Mouse (Mus musculus): ENCODE measurements at regions not wholly inside any gene's neighbourhood (a gene's known extent, or its start where the extent isn't known, plus 50 kb on each side); places are given as distances from the start of the nearest gene placed in this dataset.
A peak's percentile ranks its signal among the peaks of the same experiment; 100 is the strongest.

GRCm38 (mm10) chrX:99339081-99339876 lies 131.8 kb downstream of the Pja1 start:
- Histone ChIP-seq H3K27me3 (ENCODE audit: control insufficient read depth, insufficient read depth, low read length) (no peaks in the 10 kb centered on the region), H3K9ac (ENCODE audit: low read depth, low read length) (no peak overlapping the region)
- intact Hi-C loops (cut with DNase I) = no loop called here

GRCm38 (mm10) chrX:99336616-99337553 lies 134.2 kb downstream of the Pja1 start:
- 79% methylated on average over 7 of the region's 8 CpGs for WGBS
- H3K4me1 ChIP-seq (ENCODE audit: control insufficient read depth, insufficient read depth, low read length) = no peaks in the 10 kb centered on the region
- H3K79me2 ChIP-seq (replicated peaks; ENCODE audit: control insufficient read depth, insufficient read depth, low read length) = no peaks in the 10 kb centered on the region
- no peak overlapping the region for H3K27ac ChIP-seq
- DNase-seq = peak in 1 of 2 experiments; percentile 12
- intact Hi-C loops (cut with DNase I) = no loop called here
- no peaks in the 10 kb centered on the region for H3K36me3 ChIP-seq (ENCODE audit: control insufficient read depth, insufficient read depth, low read length)
- H3K4me3 ChIP-seq = no peak overlapping the region
- TF ChIP-seq EP300 (IDR thresholded peaks at IDR 0.05; ENCODE audit: insufficient read depth, low read depth, low read length) = no peak
- TF ChIP-seq CTCF (IDR thresholded peaks at IDR 0.05) = no peak
- TF ChIP-seq POLR2A (IDR thresholded peaks at IDR 0.05; ENCODE audit: insufficient read depth, low read depth, low read length) = no peak
- H3K27me3 ChIP-seq (ENCODE audit: control insufficient read depth, insufficient read depth, low read length) = no peaks in the 10 kb centered on the region
- no peak overlapping the region for H3K9ac ChIP-seq (ENCODE audit: low read depth, low read length)

More at GRCm38 (mm10) chrX:99339081-99339876, 131.8 kb downstream of the Pja1 start:
- H3K27ac ChIP-seq = no peak overlapping the region
- H3K36me3 ChIP-seq (ENCODE audit: control insufficient read depth, insufficient read depth, low read length) = no peaks in the 10 kb centered on the region
- 64% methylated on average over 9 of the region's 9 CpGs for WGBS
- TF ChIP-seq CTCF (IDR thresholded peaks at IDR 0.05) (no peak), EP300 (IDR thresholded peaks at IDR 0.05; ENCODE audit: insufficient read depth, low read depth, low read length) (no peak), POLR2A (IDR thresholded peaks at IDR 0.05; ENCODE audit: insufficient read depth, low read depth, low read length) (no peak)
- H3K4me1 ChIP-seq (ENCODE audit: control insufficient read depth, insufficient read depth, low read length) = no peaks in the 10 kb centered on the region
- no peak overlapping the region for H3K4me3 ChIP-seq
- H3K79me2 ChIP-seq (replicated peaks; ENCODE audit: control insufficient read depth, insufficient read depth, low read length) = no peaks in the 10 kb centered on the region
- no peak for DNase-seq

GRCm38 (mm10) chrX:99335886-99336589 lies 135.0 kb downstream of the Pja1 start:
- DNase-seq = no peak
- intact Hi-C loops (cut with DNase I) = no loop called here

GRCm38 (mm10) chrX:99332457-99332770 lies 138.7 kb downstream of the Pja1 start:
- H3K79me2 ChIP-seq (replicated peaks; ENCODE audit: control insufficient read depth, insufficient read depth, low read length) = no peaks in the 10 kb centered on the region
- H3K27me3 ChIP-seq (ENCODE audit: control insufficient read depth, insufficient read depth, low read length) = no peaks in the 10 kb centered on the region
- H3K4me1 ChIP-seq (ENCODE audit: control insufficient read depth, insufficient read depth, low read length) = peaks cover 2% of the 10 kb centered on the region; the same call in 1 of the 2 replicates
- H3K4me3 ChIP-seq = no peak overlapping the region
- no peak overlapping the region for H3K9ac ChIP-seq (ENCODE audit: low read depth, low read length)
- 74% methylated on average over 4 of the region's 4 CpGs for WGBS
- no peak overlapping the region for H3K27ac ChIP-seq
- DNase-seq = no peak
- no peaks in the 10 kb centered on the region for H3K36me3 ChIP-seq (ENCODE audit: control insufficient read depth, insufficient read depth, low read length)
- intact Hi-C loops (cut with DNase I) = no loop called here
- no peak for TF ChIP-seq CTCF (IDR thresholded peaks at IDR 0.05)
- TF ChIP-seq POLR2A (IDR thresholded peaks at IDR 0.05; ENCODE audit: insufficient read depth, low read depth, low read length) = no peak
- TF ChIP-seq EP300 (IDR thresholded peaks at IDR 0.05; ENCODE audit: insufficient read depth, low read depth, low read length) = no peak

More at GRCm38 (mm10) chrX:99335886-99336589, 135.0 kb downstream of the Pja1 start:
- H3K27me3 ChIP-seq (ENCODE audit: control insufficient read depth, insufficient read depth, low read length) = no peaks in the 10 kb centered on the region
- no peaks in the 10 kb centered on the region for H3K79me2 ChIP-seq (replicated peaks; ENCODE audit: control insufficient read depth, insufficient read depth, low read length)
- WGBS = 70% methylated on average over 8 of the region's 8 CpGs
- H3K9ac ChIP-seq (ENCODE audit: low read depth, low read length) = no peak overlapping the region
- TF ChIP-seq EP300 (IDR thresholded peaks at IDR 0.05; ENCODE audit: insufficient read depth, low read depth, low read length) (no peak), POLR2A (IDR thresholded peaks at IDR 0.05; ENCODE audit: insufficient read depth, low read depth, low read length) (no peak), CTCF (IDR thresholded peaks at IDR 0.05) (no peak)
- no peaks in the 10 kb centered on the region for H3K36me3 ChIP-seq (ENCODE audit: control insufficient read depth, insufficient read depth, low read length)
- no peak overlapping the region for H3K4me3 ChIP-seq
- no peaks in the 10 kb centered on the region for H3K4me1 ChIP-seq (ENCODE audit: control insufficient read depth, insufficient read depth, low read length)
- no peak overlapping the region for H3K27ac ChIP-seq

- intact Hi-C loops (cut with DNase I) = no loop called here
- TF ChIP-seq EP300 (IDR thresholded peaks at IDR 0.05; ENCODE audit: insufficient read depth, low read depth, low read length) (no peak), POLR2A (IDR thresholded peaks at IDR 0.05; ENCODE audit: insufficient read depth, low read depth, low read length) (no peak)
- 75% methylated on average over 9 of the region's 9 CpGs for WGBS
Observed at GRCm38 (mm10) chrX:99331764-99332456, 139.2 kb downstream of the Pja1 start.

More at GRCm38 (mm10) chrX:99331764-99332456, 139.2 kb downstream of the Pja1 start:
- Histone ChIP-seq H3K4me1 (ENCODE audit: control insufficient read depth, insufficient read depth, low read length) (peaks cover 2% of the 10 kb centered on the region; the same call in 1 of the 2 replicates), H3K79me2 (replicated peaks; ENCODE audit: control insufficient read depth, insufficient read depth, low read length) (no peaks in the 10 kb centered on the region), H3K4me3 (no peak overlapping the region), H3K9ac (ENCODE audit: low read depth, low read length) (no peak overlapping the region), H3K27me3 (ENCODE audit: control insufficient read depth, insufficient read depth, low read length) (no peaks in the 10 kb centered on the region), H3K36me3 (ENCODE audit: control insufficient read depth, insufficient read depth, low read length) (no peaks in the 10 kb centered on the region), H3K27ac (no peak overlapping the region)
- DNase-seq = no peak

Data from heart, adult 2 months (tissue).